Mouse (Mus musculus) kidney, adult 10 weeks (tissue): ENCODE results near the gene Cacna2d4. TPM values are rescaled to one million over a fixed set of nuclear protein-coding genes. Genes with fewer than 3 reads are reported as not detected.

Source experiments
- polyA plus RNA-seq: library from polyadenylated mRNA; stranded (reverse); fragments of 350-450 nt; fragmentation: Illumina TruSeq; extraction: RNeasy Lipid Tissue Mini Kit (QIAGEN cat#74804); gene quantifications from one replicate; pipeline ENCODE4 v1.2.3, GENCODE M21; 2014; ENCODE audit warnings: low read depth, low replicate concordance

The Cacna2d4 gene
- not detected for polyA plus RNA-seq

DNA sequence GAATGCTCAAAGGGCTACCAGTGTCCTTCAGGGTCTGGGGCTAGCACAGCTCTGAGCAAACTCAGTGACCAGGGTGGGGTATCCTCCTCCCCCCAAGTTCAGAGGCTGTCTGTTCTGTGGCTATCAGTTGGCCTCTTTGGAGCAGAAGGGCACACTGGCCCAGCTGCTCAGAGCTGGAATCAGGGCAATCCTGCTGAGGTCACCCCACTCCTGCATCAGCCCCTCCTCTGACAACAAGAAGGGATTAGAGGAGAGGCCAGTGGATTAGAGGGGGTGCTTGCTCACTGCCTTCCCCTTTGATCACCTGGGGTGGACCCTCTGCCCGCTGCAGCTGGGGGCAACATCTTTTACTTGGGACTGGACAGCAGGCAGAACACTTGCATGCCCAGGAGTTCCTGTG is at the start of gene Cacna2d4:
Gene Cacna2d4 (plus strand): TSS at position 286 of the 400 bp plus-strand sequence.

DNA sequence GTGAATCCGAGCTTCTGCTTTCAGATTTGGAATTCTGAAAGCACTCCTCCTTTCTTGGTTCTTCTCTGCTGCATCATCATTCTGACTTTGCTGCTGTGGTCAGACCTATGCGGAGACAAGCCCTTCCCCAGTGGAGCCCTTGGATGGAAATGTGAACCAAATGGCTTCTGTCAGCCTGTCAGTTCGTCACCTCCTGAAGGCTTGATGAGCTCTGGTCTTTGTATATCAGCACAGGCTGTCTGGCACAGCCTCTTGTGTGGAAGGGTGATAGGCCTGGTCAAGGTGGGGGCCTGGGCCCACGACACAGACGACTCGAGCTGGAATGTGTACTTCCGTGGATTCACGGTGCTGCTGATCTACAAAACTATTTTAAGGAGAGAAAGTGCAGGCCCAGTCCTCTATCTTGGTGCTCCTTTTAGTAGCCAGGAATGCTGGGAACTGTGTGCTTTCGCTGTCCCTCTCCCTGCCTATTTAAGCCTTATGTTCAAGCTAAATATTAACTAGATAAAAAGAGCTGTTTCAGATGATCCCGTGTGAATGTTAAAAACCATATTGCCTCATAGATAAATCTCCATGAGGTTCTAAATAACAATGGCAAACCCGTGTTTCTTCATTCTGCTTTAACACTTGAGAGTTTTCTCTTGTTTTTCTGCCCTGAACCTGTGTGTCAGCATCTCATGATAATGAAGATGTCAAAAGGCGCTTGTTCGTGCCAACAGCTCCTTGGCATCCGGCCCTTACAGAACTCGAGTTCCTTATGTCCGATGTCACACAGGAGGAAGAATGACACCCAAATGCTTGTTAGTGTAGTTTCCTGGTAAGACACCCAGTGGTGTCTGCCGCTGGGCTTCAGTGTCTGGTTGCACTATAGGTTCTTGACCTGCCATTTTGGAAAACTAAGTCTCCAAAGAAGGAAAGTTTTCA is 39.7 kb upstream of the Cacna2d4 start, which contains the start of gene Cacna1c:
Gene Cacna1c (minus strand): TSS at position 37 of the 924 bp plus-strand sequence.

DNA sequence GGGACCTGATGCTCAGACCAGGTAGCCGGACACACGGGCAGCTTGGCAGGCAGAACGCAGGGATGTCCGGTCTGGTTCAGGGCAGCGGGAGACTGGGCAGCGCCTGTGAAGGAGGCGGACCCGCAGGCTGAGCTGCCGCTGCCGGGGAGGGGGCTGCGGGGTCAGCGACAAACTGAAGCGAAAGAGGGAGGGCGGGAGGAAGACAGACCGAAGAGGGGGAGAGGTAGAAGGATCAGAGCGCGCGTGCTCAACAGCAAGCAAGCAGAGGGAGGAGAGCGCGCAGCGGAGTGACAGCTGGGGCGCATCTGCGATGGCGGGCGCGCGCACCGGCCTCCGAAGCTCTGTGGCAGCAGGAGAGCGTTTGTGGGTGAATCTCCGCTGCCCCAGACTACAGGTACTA is 94.2 kb downstream of the Cacna2d4 start, which contains the start of gene Lrtm2:
Gene Lrtm2 (minus strand): TSS at position 261 of the 400 bp plus-strand sequence.

Other genes with a start within 250 kb of the Cacna2d4 start
- 3.7 TPM for gene Dcp1b, start 61.3 kb upstream of the Cacna2d4 start, polyA plus RNA-seq
- 0.73 TPM for gene Cacna1c, start 40.1 kb upstream of the Cacna2d4 start, polyA plus RNA-seq
- gene Lrtm2, start 94.2 kb downstream of the Cacna2d4 start, polyA plus RNA-seq: 0.89 TPM
- 53.2 TPM for gene Adipor2, start 181.2 kb downstream of the Cacna2d4 start, polyA plus RNA-seq
- gene Fbxl14, start 243.1 kb downstream of the Cacna2d4 start, polyA plus RNA-seq: 18.4 TPM